Mouse (Mus musculus) layer of hippocampus, adult 2 months (tissue): ENCODE data around the gene Spag5. TPM values are rescaled to one million over a fixed set of nuclear protein-coding genes. Genes with fewer than 3 reads are reported as not detected.

Source experiments
- DNase-seq, 2 experiments: peaks; one replicate each; pipeline ENCODE4 v3.0.0; 2022; ENCODE audit warnings: low spot score in 2 of 2
- H3K27ac ChIP-seq: fragments of 200-600 bp; 2 replicates; pipeline ENCODE4 v1.8.1; 2022
- H3K4me3 ChIP-seq: fragments of 200-600 bp; 2 replicates; pipeline ENCODE4 v1.8.1; 2022; ENCODE audit warnings: mild to moderate bottlenecking
- CTCF ChIP-seq: fragments of 200-600 bp; conservative IDR thresholded peaks from 2 replicates; pipeline ENCODE4 v1.8.1; 2022; ENCODE audit warnings: antibody characterized with exemption, mild to moderate bottlenecking, moderate library complexity
- total RNA-seq, 2 experiments: library from RNA; stranded (reverse); gene quantifications; 2 replicates each; pipeline ENCODE4 v1.2.3; 2021

Gene Spag5
- total RNA-seq, 2 experiments from 2014 or later = 8.3 to 8.5 TPM

- Histone ChIP-seq H3K27ac (no peak overlapping the region), H3K4me3 (no peak overlapping the region)
- TF ChIP-seq CTCF = no peak
- DNase-seq = no peak
Measured at GRCm38 (mm10) chr11:78364103-78364502, 62.8 kb downstream of the Spag5 start.

GRCm38 (mm10) chr11:78367456-78368225, 66.3 kb downstream of the Spag5 start:
- no peak for DNase-seq
- Histone ChIP-seq H3K4me3 (no peak overlapping the region), H3K27ac (no peak overlapping the region)
- TF ChIP-seq CTCF = no peak

- no peak overlapping the region for H3K4me3 ChIP-seq
- no peak for DNase-seq
- TF ChIP-seq CTCF = no peak
- H3K27ac ChIP-seq = no peak overlapping the region
Measured at GRCm38 (mm10) chr11:78370389-78370788, 69.1 kb downstream of the Spag5 start.

DNA sequence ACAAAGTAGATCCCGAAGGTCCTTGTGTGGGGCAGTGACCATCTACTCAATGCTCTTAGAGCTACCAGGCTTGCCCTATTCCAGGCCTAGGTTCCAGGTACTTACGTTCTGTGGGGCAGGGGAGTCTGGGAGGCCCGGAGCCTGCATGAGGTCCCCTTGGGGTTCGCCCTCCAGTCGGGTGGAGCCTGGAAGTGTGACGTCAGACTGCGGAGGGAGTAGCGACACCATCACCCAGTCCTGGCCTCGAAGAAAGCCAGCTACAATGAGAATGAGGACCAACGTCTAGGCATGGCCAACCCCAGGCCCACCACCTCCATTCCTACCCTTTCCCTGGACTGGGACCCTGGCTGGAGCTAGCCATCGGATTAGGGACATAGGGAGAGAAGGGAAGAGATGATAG, 70.4 kb downstream of the Spag5 start:
- Histone ChIP-seq H3K4me3 (no peak overlapping the region), H3K27ac (no peak overlapping the region)
- TF ChIP-seq CTCF = no peak

More for the DNA sequence above, 70.4 kb downstream of the Spag5 start:
- DNase-seq = no peak

Other genes starting within 250 kb of the Spag5 start
- gene Eral1, start 221.1 kb upstream of the Spag5 start, total RNA-seq = 10 to 100 TPM; 19.5 to 20.1 TPM
- 10 to 100 TPM; 29.5 to 30.3 TPM for gene Fam222b, start 206.9 kb upstream of the Spag5 start, total RNA-seq
- 10 to 100 TPM; 11.1 to 13.3 TPM for gene Traf4, start 135.9 kb upstream of the Spag5 start, total RNA-seq
- gene Nek8, start 124.9 kb upstream of the Spag5 start, total RNA-seq = 1 to 10 TPM; 2.6 to 3.3 TPM
- 10 to 100 TPM; 21.1 to 24.3 TPM for gene Tlcd1, start 124.8 kb upstream of the Spag5 start, total RNA-seq
- 100 to 1,000 TPM; 747 to 755 TPM for gene Rpl23a, start 117.9 kb upstream of the Spag5 start, total RNA-seq
- 10 to 100 TPM; 33.3 TPM for gene Rab34, start 113.1 kb upstream of the Spag5 start, total RNA-seq
- gene Proca1, start 108.1 kb upstream of the Spag5 start, total RNA-seq = 1 to 10 TPM; 3.7 to 5.5 TPM
- 10 to 100 TPM; 66.8 to 69.1 TPM for gene Sdf2, start 55.8 kb upstream of the Spag5 start, total RNA-seq
- 100 to 1,000 TPM; 132 to 137 TPM for gene Supt6, start 55.5 kb upstream of the Spag5 start, total RNA-seq
- gene 2610507B11Rik, start 39.8 kb upstream of the Spag5 start, total RNA-seq = 100 to 1,000 TPM; 192 to 198 TPM
- gene BC030499, start 10.7 kb upstream of the Spag5 start, total RNA-seq = 10 to 100 TPM in 1 of 2 experiments, 1 to 10 TPM in 1; 5.6 to 12.2 TPM
- 100 to 1,000 TPM; 853 to 900 TPM for gene Aldoc, start 21.4 kb downstream of the Spag5 start, total RNA-seq
- gene Pigs, start 26.9 kb downstream of the Spag5 start, total RNA-seq = 10 to 100 TPM; 58.2 to 59.9 TPM
- gene Unc119, start 42.0 kb downstream of the Spag5 start, total RNA-seq = 10 to 100 TPM; 27.8 to 33.9 TPM
- not detected for gene Foxn1, start 85.0 kb downstream of the Spag5 start, total RNA-seq
- gene Slc13a2, start 120.7 kb downstream of the Spag5 start, total RNA-seq = not detected
- gene Slc46a1, start 164.2 kb downstream of the Spag5 start, total RNA-seq = 10 to 100 TPM; 11.7 to 12.3 TPM
- 10 to 100 TPM; 39.2 to 45.4 TPM for gene Sarm1, start 196.2 kb downstream of the Spag5 start, total RNA-seq
- gene Vtn, start 197.6 kb downstream of the Spag5 start, total RNA-seq = 10 to 100 TPM; 59.6 to 69.2 TPM
- 1 to 10 TPM; 4.5 to 4.7 TPM for gene Sebox, start 201.9 kb downstream of the Spag5 start, total RNA-seq
- gene Tmem199, start 210.6 kb downstream of the Spag5 start, total RNA-seq = 10 to 100 TPM; 44.2 to 45.7 TPM
- gene Poldip2, start 210.7 kb downstream of the Spag5 start, total RNA-seq = 100 to 1,000 TPM; 121 to 122 TPM
- 10 to 100 TPM; 29.9 to 31.3 TPM for gene Tnfaip1, start 234.8 kb downstream of the Spag5 start, total RNA-seq
- 10 to 100 TPM; 77.7 to 80.2 TPM for gene Ift20, start 234.8 kb downstream of the Spag5 start, total RNA-seq
- 10 to 100 TPM; 10.6 to 12.2 TPM for gene Tmem97, start 249.2 kb downstream of the Spag5 start, total RNA-seq